Mouse (Mus musculus): ENCODE data around the gene Ccdc93. TPM values are rescaled to one million over a fixed set of nuclear protein-coding genes. Genes with fewer than 3 reads are reported as not detected.
A peak's percentile ranks its signal among the peaks of the same experiment; 100 is the strongest.

The Ccdc93 gene
- total and polyA plus RNA-seq, 3 experiments = 4.8 to 15.1 (median 14.0) TPM

DNA sequence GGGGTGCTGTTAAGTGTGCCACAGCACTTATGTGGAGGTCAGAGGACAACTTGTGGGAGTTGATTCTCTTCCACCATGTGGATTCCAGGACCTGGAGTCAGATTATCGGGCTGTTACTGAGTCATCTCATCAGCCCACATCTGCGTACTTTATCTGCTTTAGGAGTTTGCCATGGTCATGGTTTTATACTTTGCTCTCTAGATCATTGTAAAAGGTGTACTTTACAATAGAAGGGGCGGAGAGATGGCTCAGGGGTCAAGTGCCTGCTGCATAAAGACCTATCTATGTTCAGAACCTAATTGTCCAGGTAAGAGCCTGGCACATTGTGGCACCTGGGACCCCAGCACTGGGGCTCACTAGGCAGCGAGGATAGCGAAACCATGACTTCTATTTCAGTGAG lies 48.6 kb downstream of the Ccdc93 start:
- Histone ChIP-seq H3K4me3 (no peak overlapping the region), H3K27ac (no peak overlapping the region), H3K36me3 (ENCODE audit: control insufficient read depth, insufficient read depth, low read length) (no peaks in the 10 kb centered on the region), H3K79me2 (replicated peaks; ENCODE audit: control insufficient read depth, insufficient read depth, low read length) (no peaks in the 10 kb centered on the region), H3K9ac (ENCODE audit: low read depth, low read length) (no peak overlapping the region), H3K4me1 (ENCODE audit: control insufficient read depth, insufficient read depth, low read length) (no peaks in the 10 kb centered on the region), H3K27me3 (ENCODE audit: control insufficient read depth, insufficient read depth, low read length) (no peaks in the 10 kb centered on the region)
- WGBS = 95% methylated on average over 5 of the region's 5 CpGs
- intact Hi-C loops (cut with DNase I) = no loop called here
- TF ChIP-seq POLR2A (IDR thresholded peaks at IDR 0.05; ENCODE audit: insufficient read depth, low read depth, low read length) = no peak
- no peak for TF ChIP-seq EP300 (IDR thresholded peaks at IDR 0.05; ENCODE audit: insufficient read depth, low read depth, low read length)
- TF ChIP-seq CTCF (IDR thresholded peaks at IDR 0.05) = no peak
- no peak for DNase-seq

DNA sequence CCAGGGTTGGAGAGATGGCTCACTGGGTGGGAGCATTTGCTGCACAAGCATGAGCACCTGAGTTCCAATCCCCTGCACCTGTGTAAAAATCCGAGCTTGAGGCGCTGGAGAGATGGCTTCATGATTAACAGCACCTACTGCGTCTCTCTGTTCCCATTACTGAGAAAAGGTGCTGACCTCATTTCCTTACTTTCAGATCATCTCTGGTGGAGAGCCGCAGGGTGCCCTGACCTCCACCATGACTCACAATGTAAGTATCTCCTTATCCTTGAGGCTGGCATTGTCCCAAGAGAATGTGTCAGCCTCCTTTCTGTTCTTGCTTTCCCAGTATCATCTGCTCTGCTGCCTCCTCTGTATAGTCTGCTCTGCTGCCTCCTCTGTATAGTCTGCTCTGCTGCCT lies 52.2 kb downstream of the Ccdc93 start:
- no peak for DNase-seq
- Histone ChIP-seq H3K27me3 (ENCODE audit: control insufficient read depth, insufficient read depth, low read length) (no peaks in the 10 kb centered on the region), H3K36me3 (ENCODE audit: control insufficient read depth, insufficient read depth, low read length) (no peaks in the 10 kb centered on the region), H3K4me3 (no peak overlapping the region), H3K9ac (ENCODE audit: low read depth, low read length) (no peak overlapping the region), H3K79me2 (replicated peaks; ENCODE audit: control insufficient read depth, insufficient read depth, low read length) (no peaks in the 10 kb centered on the region), H3K27ac (no peak overlapping the region), H3K4me1 (ENCODE audit: control insufficient read depth, insufficient read depth, low read length) (no peaks in the 10 kb centered on the region)
- intact Hi-C loops (cut with DNase I) = no loop called here
- TF ChIP-seq POLR2A (IDR thresholded peaks at IDR 0.05; ENCODE audit: insufficient read depth, low read depth, low read length) (no peak), EP300 (IDR thresholded peaks at IDR 0.05; ENCODE audit: insufficient read depth, low read depth, low read length) (no peak), CTCF (IDR thresholded peaks at IDR 0.05) (no peak)
- WGBS = 62% methylated on average over 4 of the region's 4 CpGs

GRCm38 (mm10) chr1:121486803-121487202 lies 56.0 kb downstream of the Ccdc93 start:
- no peaks in the 10 kb centered on the region for H3K27me3 ChIP-seq (ENCODE audit: control insufficient read depth, insufficient read depth, low read length)
- no peaks in the 10 kb centered on the region for H3K36me3 ChIP-seq (ENCODE audit: control insufficient read depth, insufficient read depth, low read length)
- WGBS = 90% methylated on average over 6 of the region's 6 CpGs
- TF ChIP-seq EP300 (IDR thresholded peaks at IDR 0.05; ENCODE audit: insufficient read depth, low read depth, low read length) (no peak), CTCF (IDR thresholded peaks at IDR 0.05) (no peak), POLR2A (IDR thresholded peaks at IDR 0.05; ENCODE audit: insufficient read depth, low read depth, low read length) (no peak)
- intact Hi-C loops (cut with DNase I) = no loop called here
- no peak overlapping the region for H3K4me3 ChIP-seq
- H3K79me2 ChIP-seq (replicated peaks; ENCODE audit: control insufficient read depth, insufficient read depth, low read length) = no peaks in the 10 kb centered on the region
- no peak for DNase-seq
- H3K4me1 ChIP-seq (ENCODE audit: control insufficient read depth, insufficient read depth, low read length) = no peaks in the 10 kb centered on the region
- no peak overlapping the region for H3K9ac ChIP-seq (ENCODE audit: low read depth, low read length)
- H3K27ac ChIP-seq = no peak overlapping the region

DNA sequence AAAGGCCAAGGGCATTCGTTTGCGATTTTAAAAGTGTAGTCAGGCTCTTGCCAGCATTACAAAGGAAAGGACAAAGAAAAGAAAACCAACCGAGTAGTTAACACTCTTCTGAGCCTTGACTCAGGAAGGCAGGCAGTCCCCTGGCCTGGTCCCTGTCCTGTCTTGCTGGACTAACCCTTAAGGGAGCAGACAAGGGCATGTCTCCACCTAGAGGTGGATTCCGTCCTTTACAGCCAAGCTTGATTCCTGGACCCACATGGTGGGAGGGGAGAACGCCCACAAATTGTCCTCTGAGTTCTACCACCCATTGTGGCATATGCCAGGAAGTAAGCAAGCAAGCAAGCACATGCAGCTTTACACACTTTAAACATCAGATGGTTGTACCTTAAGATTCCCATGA lies 59.4 kb downstream of the Ccdc93 start:
- Histone ChIP-seq H3K4me3 (no peak overlapping the region), H3K27me3 (ENCODE audit: control insufficient read depth, insufficient read depth, low read length) (no peaks in the 10 kb centered on the region), H3K79me2 (replicated peaks; ENCODE audit: control insufficient read depth, insufficient read depth, low read length) (no peaks in the 10 kb centered on the region), H3K4me1 (ENCODE audit: control insufficient read depth, insufficient read depth, low read length) (no peaks in the 10 kb centered on the region), H3K27ac (no peak overlapping the region), H3K36me3 (ENCODE audit: control insufficient read depth, insufficient read depth, low read length) (no peaks in the 10 kb centered on the region), H3K9ac (ENCODE audit: low read depth, low read length) (no peak overlapping the region)
- 50% methylated on average over 5 of the region's 5 CpGs for WGBS
- DNase-seq = no peak
- TF ChIP-seq EP300 (IDR thresholded peaks at IDR 0.05; ENCODE audit: insufficient read depth, low read depth, low read length) (no peak), CTCF (IDR thresholded peaks at IDR 0.05) (peak; percentile 47)
- intact Hi-C loops (cut with DNase I) = no loop called here

DNA sequence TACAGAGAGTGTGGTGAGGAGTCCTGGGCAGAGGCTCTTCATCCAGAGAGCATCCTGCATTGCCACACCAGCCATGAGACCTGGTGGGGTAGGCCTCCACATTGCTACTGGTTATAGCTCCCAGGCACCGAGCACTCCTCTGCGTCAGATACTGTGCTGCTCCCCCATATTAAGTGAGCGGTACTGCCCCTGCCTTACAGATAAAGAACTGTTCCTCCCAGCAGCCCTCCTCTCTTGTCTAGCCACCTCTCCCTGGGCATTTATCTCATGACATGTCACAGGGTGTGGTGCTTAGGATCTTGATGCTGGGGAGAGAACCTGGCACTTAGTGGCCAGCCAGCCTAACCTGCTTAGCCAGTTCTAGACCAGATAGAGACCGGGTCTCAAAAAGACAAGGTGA lies 66.2 kb downstream of the Ccdc93 start:
- intact Hi-C loops (cut with DNase I) = no loop called here
- H3K4me1 ChIP-seq (ENCODE audit: control insufficient read depth, insufficient read depth, low read length) = no peaks in the 10 kb centered on the region
- H3K79me2 ChIP-seq (replicated peaks; ENCODE audit: control insufficient read depth, insufficient read depth, low read length) = no peaks in the 10 kb centered on the region
- no peaks in the 10 kb centered on the region for H3K36me3 ChIP-seq (ENCODE audit: control insufficient read depth, insufficient read depth, low read length)
- H3K9ac ChIP-seq (ENCODE audit: low read depth, low read length) = no peak overlapping the region
- no peak for TF ChIP-seq EP300 (IDR thresholded peaks at IDR 0.05; ENCODE audit: insufficient read depth, low read depth, low read length)
- no peak for TF ChIP-seq POLR2A (IDR thresholded peaks at IDR 0.05; ENCODE audit: insufficient read depth, low read depth, low read length)
- no peak for TF ChIP-seq CTCF (IDR thresholded peaks at IDR 0.05)
- no peak for DNase-seq
- H3K27ac ChIP-seq = no peak overlapping the region
- H3K27me3 ChIP-seq (ENCODE audit: control insufficient read depth, insufficient read depth, low read length) = no peaks in the 10 kb centered on the region
- H3K4me3 ChIP-seq = no peak overlapping the region
- 91% methylated on average over 4 of the region's 4 CpGs for WGBS

DNA sequence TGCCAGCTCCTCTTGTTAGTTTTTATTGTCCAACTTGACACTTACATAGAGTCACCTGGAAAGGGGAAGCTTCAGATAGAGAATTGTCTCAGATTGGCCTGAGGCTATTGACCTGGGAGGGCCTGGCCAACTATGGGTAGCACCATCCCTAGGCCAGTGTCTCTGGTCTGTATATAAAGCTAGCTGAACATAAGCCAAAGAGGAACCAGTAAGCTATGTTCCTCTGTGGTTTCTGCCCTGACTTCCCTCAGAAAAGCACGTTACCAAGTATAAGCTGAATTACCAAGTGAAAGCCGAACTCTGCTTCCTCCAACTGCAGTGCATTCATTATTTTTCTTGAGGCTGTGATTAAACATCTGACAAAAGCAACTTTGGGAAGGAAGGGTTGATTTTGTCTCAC lies 77.9 kb downstream of the Ccdc93 start:
- no peak overlapping the region for H3K4me3 ChIP-seq
- no peak for DNase-seq
- TF ChIP-seq POLR2A (IDR thresholded peaks at IDR 0.05; ENCODE audit: insufficient read depth, low read depth, low read length) (no peak), EP300 (IDR thresholded peaks at IDR 0.05; ENCODE audit: insufficient read depth, low read depth, low read length) (no peak), CTCF (IDR thresholded peaks at IDR 0.05) (no peak)
- no peaks in the 10 kb centered on the region for H3K4me1 ChIP-seq (ENCODE audit: control insufficient read depth, insufficient read depth, low read length)
- no peaks in the 10 kb centered on the region for H3K79me2 ChIP-seq (replicated peaks; ENCODE audit: control insufficient read depth, insufficient read depth, low read length)
- H3K27ac ChIP-seq = no peak overlapping the region
- H3K27me3 ChIP-seq (ENCODE audit: control insufficient read depth, insufficient read depth, low read length) = no peaks in the 10 kb centered on the region
- H3K9ac ChIP-seq (ENCODE audit: low read depth, low read length) = no peak overlapping the region
- WGBS = 94% methylated on average over 2 of the region's 2 CpGs
- intact Hi-C loops (cut with DNase I) = no loop called here
- H3K36me3 ChIP-seq (ENCODE audit: control insufficient read depth, insufficient read depth, low read length) = no peaks in the 10 kb centered on the region
